ENCODE assay signal across 14 mouse cellular contexts in genomic region chr1:164320731-164321130, GRCm38 (mm10). TPM values are rescaled to one million over a fixed set of nuclear protein-coding genes. Genes with fewer than 3 reads are reported as not detected.
DNase-seq lines count a peak whose midpoint lies in the region; ATAC-seq and TF ChIP-seq lines count a peak whose summit lies in the region.
"Had no signal": no experiment of that assay in that cellular context is flagged by ENCODE, and none has a peak within 500 bp of the region (broad histone marks: within the 10 kb centered on the region; RNA-seq: fewer than 3 reads in every experiment).

No protein-coding gene starts in this region.

- no peaks in the 10 kb centered on the region for H3K9me3 ChIP-seq in forebrain, embryonic 15.5 days
- no peaks in the 10 kb centered on the region for H3K9me3 ChIP-seq in forebrain, embryonic 12.5 days
- H3K9me3 ChIP-seq in intestine, embryonic 16.5 days (ENCODE audit: control insufficient read depth, low read length) = no peaks in the 10 kb centered on the region
- H3K9me3 ChIP-seq: limb, embryonic 15.5 days; megakaryocyte, embryonic 14.5 days had no signal

- H3K9ac ChIP-seq in forebrain, embryonic 15.5 days (replicated peaks) = no peak overlapping the region
- no peak overlapping the region for H3K9ac ChIP-seq in forebrain, embryonic 12.5 days
- no peak overlapping the region for H3K9ac ChIP-seq in intestine, embryonic 16.5 days (ENCODE audit: low read depth, low read length)
- H3K9ac ChIP-seq: limb, embryonic 15.5 days had no signal

- H3K4me3 ChIP-seq in forebrain, embryonic 15.5 days = no peak overlapping the region
- H3K4me3 ChIP-seq in forebrain, embryonic 12.5 days (replicated peaks) = no peak overlapping the region
- H3K4me3 ChIP-seq in layer of hippocampus, adult 2 months = 0 out of 2 replicates have a peak overlapping the region, but pooled peaks have one; percentile 20
- H3K4me3 ChIP-seq in intestine, embryonic 16.5 days (ENCODE audit: low read length) = no peak overlapping the region
- H3K4me3 ChIP-seq: limb, embryonic 15.5 days; megakaryocyte, embryonic 14.5 days had no signal

- peak in 1 of 2 experiments; percentile 59 for DNase-seq in layer of hippocampus, adult 2 months (ENCODE audit: low spot score in 2 of 2)
- no peak for DNase-seq in layer of hippocampus, adult 9-10 months (ENCODE audit: low spot score)
- peak; percentile 70 for DNase-seq in Muller cell, postnatal 12 days (ENCODE audit: inconsistent ontology term)
- DNase-seq in urinary bladder, adult 2 months (ENCODE audit: low spot score) = no peak
- no peak for DNase-seq in ovary, postnatal 10 days (ENCODE audit: low spot score)
- DNase-seq: adrenal gland, adult 8-10 months; B cell, adult 2 months; cerebellum, adult 9-11 months; gastrocnemius, postnatal 36 days had no signal

- no peaks in the 10 kb centered on the region; the same call in 1 of the 2 replicates for H3K4me1 ChIP-seq in forebrain, embryonic 15.5 days
- H3K4me1 ChIP-seq in forebrain, embryonic 12.5 days = peaks cover 9% of the 10 kb centered on the region; the same call in 1 of the 2 replicates
- peaks cover 20% of the 10 kb centered on the region for H3K4me1 ChIP-seq in intestine, embryonic 16.5 days (ENCODE audit: control insufficient read depth, insufficient read depth, low read length)

- no peaks in the 10 kb centered on the region for H3K36me3 ChIP-seq in forebrain, embryonic 15.5 days
- no peaks in the 10 kb centered on the region for H3K36me3 ChIP-seq in forebrain, embryonic 12.5 days (replicated peaks)
- H3K36me3 ChIP-seq in intestine, embryonic 16.5 days (ENCODE audit: control insufficient read depth, insufficient read depth, low read length) = no peaks in the 10 kb centered on the region
- H3K36me3 ChIP-seq: limb, embryonic 15.5 days had no signal

- peak; percentile 47; the same call in 1 of the 2 replicates for ATAC-seq in forebrain, embryonic 15.5 days (replicated peaks)
- ATAC-seq in forebrain, embryonic 12.5 days (ENCODE audit: low FRiP score) = no peak
- no peak for ATAC-seq in intestine, embryonic 16.5 days

- peak overlapping the region; percentile 46 for H3K27ac ChIP-seq in forebrain, embryonic 15.5 days (replicated peaks)
- no peak overlapping the region for H3K27ac ChIP-seq in forebrain, embryonic 12.5 days
- H3K27ac ChIP-seq in layer of hippocampus, adult 2 months = peak overlapping the region; percentile 80
- H3K27ac ChIP-seq in intestine, embryonic 16.5 days (ENCODE audit: low read length) = 0 out of 2 replicates have a peak overlapping the region, but pooled peaks have one; percentile 3
- H3K27ac ChIP-seq: limb, embryonic 15.5 days had no signal

- TF ChIP-seq CTCF in layer of hippocampus, adult 2 months (conservative IDR thresholded peaks at IDR 0.05) = peak; percentile 24

- H3K27me3 ChIP-seq in forebrain, embryonic 15.5 days = no peaks in the 10 kb centered on the region
- H3K27me3 ChIP-seq in forebrain, embryonic 12.5 days = no peaks in the 10 kb centered on the region
- H3K27me3 ChIP-seq in intestine, embryonic 16.5 days (replicated peaks; ENCODE audit: control insufficient read depth, insufficient read depth, low read length) = no peaks in the 10 kb centered on the region
- H3K27me3 ChIP-seq: limb, embryonic 15.5 days; megakaryocyte, embryonic 14.5 days had no signal

- H3K4me2 ChIP-seq in forebrain, embryonic 15.5 days (replicated peaks) = no peak overlapping the region
- no peak overlapping the region for H3K4me2 ChIP-seq in forebrain, embryonic 12.5 days
- no peak overlapping the region for H3K4me2 ChIP-seq in intestine, embryonic 16.5 days (ENCODE audit: low read depth, low read length)
- H3K4me2 ChIP-seq: limb, embryonic 15.5 days had no signal

- WGBS in forebrain, embryonic 15.5 days = 41% methylated on average over 5 of the region's 5 CpGs
- 66% methylated on average over 5 of the region's 5 CpGs for WGBS in forebrain, embryonic 12.5 days
- 63% methylated on average over 5 of the region's 5 CpGs for WGBS in intestine, embryonic 16.5 days

RNA-seq across cellular contexts. Expression of gene Blzf1, which starts 13.4 kb away (rescaled TPM):
- 29.1 and 32.0 TPM in 2 replicates for polyA plus RNA-seq in forebrain, embryonic 15.5 days (2015; fragmentation: Nextera tagmentation; extraction: Ambion mirVana)
- 27.3 and 28.9 TPM in 2 replicates for polyA plus RNA-seq in forebrain, embryonic 12.5 days (2016; fragmentation: Nextera tagmentation; extraction: Ambion mirVana)
- total RNA-seq in layer of hippocampus, adult 2 months (2021) = 10 to 100 TPM; 23.2 to 26.8 TPM
- polyA plus RNA-seq in intestine, embryonic 16.5 days (2015; fragmentation: Nextera tagmentation; extraction: Ambion mirVana) = 24.9 and 26.8 TPM in 2 replicates
- polyA plus RNA-seq in urinary bladder, adult 2 months (2012; rRNA removed) = 21.2 and 23.4 TPM in 2 replicates

RNA-seq across cellular contexts. Expression of gene Nme7, which starts 16.8 kb away (rescaled TPM):
- polyA plus RNA-seq in forebrain, embryonic 15.5 days (2015; fragmentation: Nextera tagmentation; extraction: Ambion mirVana) = 41.6 and 42.4 TPM in 2 replicates
- 37.0 and 37.1 TPM in 2 replicates for polyA plus RNA-seq in forebrain, embryonic 12.5 days (2016; fragmentation: Nextera tagmentation; extraction: Ambion mirVana)
- total RNA-seq in layer of hippocampus, adult 2 months (2021) = 10 to 100 TPM; 24.0 to 31.5 TPM
- 30.8 and 31.8 TPM in 2 replicates for polyA plus RNA-seq in intestine, embryonic 16.5 days (2015; fragmentation: Nextera tagmentation; extraction: Ambion mirVana)
- polyA plus RNA-seq in urinary bladder, adult 2 months (2012; rRNA removed) = 14.1 and 14.9 TPM in 2 replicates

RNA-seq across cellular contexts. Expression of gene Ccdc181, which starts 45.3 kb away (rescaled TPM):
- 21.7 and 22.3 TPM in 2 replicates for polyA plus RNA-seq in forebrain, embryonic 15.5 days (2015; fragmentation: Nextera tagmentation; extraction: Ambion mirVana)
- 18.6 and 19.5 TPM in 2 replicates for polyA plus RNA-seq in forebrain, embryonic 12.5 days (2016; fragmentation: Nextera tagmentation; extraction: Ambion mirVana)
- 10 to 100 TPM; 21.7 to 24.8 TPM for total RNA-seq in layer of hippocampus, adult 2 months (2021)
- 8.1 and 8.6 TPM in 2 replicates for polyA plus RNA-seq in intestine, embryonic 16.5 days (2015; fragmentation: Nextera tagmentation; extraction: Ambion mirVana)
- polyA plus RNA-seq in urinary bladder, adult 2 months (2012; rRNA removed) = 10.8 and 13.9 TPM in 2 replicates
